Mouse (Mus musculus) E14TG2a.4 (cell line): Measurements from ENCODE around the gene 4933430I17Rik.
"Not testable (repeated sequence)": the region's sequence is repeated elsewhere in the genome, so short reads cannot be mapped to it uniquely, and the experiment has no call there.

Source experiments
- H3K27me3 ChIP-seq: 2 replicates; pipeline ENCODE4 v1.6.1; 2014; ENCODE audit warnings: low read length, control low read depth; ENCODE audit not compliant: insufficient read depth
- H3K36me3 ChIP-seq: 2 replicates; pipeline ENCODE4 v1.6.1; 2014; ENCODE audit warnings: low read length, control low read depth; ENCODE audit not compliant: insufficient read depth
- H3K4me1 ChIP-seq: replicated peaks from 2 replicates; pipeline ENCODE4 v1.6.1; 2014; ENCODE audit warnings: low read depth, low read length, control low read depth
- H3K4me3 ChIP-seq: replicated peaks from 2 replicates; pipeline ENCODE4 v1.5.1; 2014; ENCODE audit warnings: mild to moderate bottlenecking, low read length
- H3K9me3 ChIP-seq: 2 replicates; pipeline ENCODE4 v1.6.1; 2014; ENCODE audit warnings: low read length, control low read depth
- CTCF ChIP-seq: conservative IDR thresholded peaks from 2 replicates; pipeline ENCODE4 v1.5.1; 2014; ENCODE audit warnings: low read length
- NANOG ChIP-seq: IDR thresholded peaks from 2 replicates; pipeline ENCODE4 v1.6.1; 2014; ENCODE audit warnings: borderline replicate concordance, low read length, mixed read lengths
- POU5F1 ChIP-seq: IDR thresholded peaks from 2 replicates; pipeline ENCODE4 v1.6.1; 2014; ENCODE audit warnings: low read length, borderline replicate concordance

4933430I17Rik gene

GRCm38 (mm10) chr4:62524651-62525488, at the start of gene 4933430I17Rik, which contains the start of gene Pole3:
TSS of gene 4933430I17Rik (plus strand) at chr4:62525369.
TSS of gene Pole3 (minus strand) at chr4:62525068.
- TF ChIP-seq NANOG: no peak
- Histone ChIP-seq H3K9me3 (no peaks in the 10 kb centered on the region), H3K27me3 (peaks cover 7% of the 10 kb centered on the region), H3K4me3 (peak within 1 kb of the TSS; percentile 95), H3K36me3 (peaks cover 29% of the 10 kb centered on the region), H3K4me1 (peaks cover 22% of the 10 kb centered on the region)

- H3K4me3 ChIP-seq: no peak overlapping the region
- H3K4me1 ChIP-seq: peaks cover 7% of the 10 kb centered on the region
- peaks cover 15% of the 10 kb centered on the region for H3K9me3 ChIP-seq
- peaks cover 21% of the 10 kb centered on the region for H3K27me3 ChIP-seq
- TF ChIP-seq NANOG (no peak), CTCF (no peak), POU5F1 (no peak)
- no peaks in the 10 kb centered on the region for H3K36me3 ChIP-seq
Measured at GRCm38 (mm10) chr4:62475793-62476192, 49.4 kb upstream of the 4933430I17Rik start.

GRCm38 (mm10) chr4:62477542-62478244, 47.5 kb upstream of the 4933430I17Rik start:
- no peaks in the 10 kb centered on the region; the same call in 1 of the 2 replicates for H3K36me3 ChIP-seq
- TF ChIP-seq POU5F1 (no peak), NANOG (no peak), CTCF (no peak)
- no peak overlapping the region for H3K4me3 ChIP-seq
- peaks cover 15% of the 10 kb centered on the region for H3K9me3 ChIP-seq
- H3K4me1 ChIP-seq: peaks cover 8% of the 10 kb centered on the region
- H3K27me3 ChIP-seq: peaks cover 40% of the 10 kb centered on the region

GRCm38 (mm10) chr4:62479593-62479936, 45.6 kb upstream of the 4933430I17Rik start:
- peak; percentile 20 for TF ChIP-seq CTCF
- H3K4me1 ChIP-seq, H3K36me3 ChIP-seq: not testable (repeated sequence)
- H3K4me3 ChIP-seq: peak overlapping the region; percentile 88
- H3K9me3 ChIP-seq: peaks cover 12% of the 10 kb centered on the region
- H3K27me3 ChIP-seq: peaks cover 40% of the 10 kb centered on the region

GRCm38 (mm10) chr4:62479937-62480708, 45.0 kb upstream of the 4933430I17Rik start, which contains the start of gene Bspry:
TSS of gene Bspry (plus strand) at chr4:62480053.
- H3K4me3 ChIP-seq: peak within 1 kb of the TSS; percentile 88
- H3K4me1 ChIP-seq: peaks cover 15% of the 10 kb centered on the region
- H3K36me3 ChIP-seq: no peaks in the 10 kb centered on the region; the same call in 1 of the 2 replicates
- H3K9me3 ChIP-seq: peaks cover 6% of the 10 kb centered on the region
- TF ChIP-seq CTCF (no peak), POU5F1 (no peak), NANOG (no peak)
- peaks cover 40% of the 10 kb centered on the region for H3K27me3 ChIP-seq

GRCm38 (mm10) chr4:62480709-62481605, 44.2 kb upstream of the 4933430I17Rik start:
- Histone ChIP-seq H3K9me3 (no peaks in the 10 kb centered on the region), H3K4me1 (peaks cover 15% of the 10 kb centered on the region), H3K36me3 (no peaks in the 10 kb centered on the region; the same call in 1 of the 2 replicates), H3K27me3 (peaks cover 40% of the 10 kb centered on the region), H3K4me3 (0 out of 2 replicates have a peak overlapping the region, but pooled peaks have one; percentile 35)
- TF ChIP-seq POU5F1: no peak
- no peak for TF ChIP-seq CTCF
- TF ChIP-seq NANOG: no peak

GRCm38 (mm10) chr4:62484928-62485327, 40.2 kb upstream of the 4933430I17Rik start:
- TF ChIP-seq NANOG: no peak
- TF ChIP-seq POU5F1: no peak
- TF ChIP-seq CTCF: no peak
- H3K4me1 ChIP-seq: peaks cover 20% of the 10 kb centered on the region
- H3K4me3 ChIP-seq: no peak overlapping the region

More at GRCm38 (mm10) chr4:62484928-62485327, 40.2 kb upstream of the 4933430I17Rik start:
- Histone ChIP-seq H3K9me3 (no peaks in the 10 kb centered on the region), H3K36me3 (peaks cover 11% of the 10 kb centered on the region), H3K27me3 (peaks cover 27% of the 10 kb centered on the region)
